Mouse (Mus musculus): ENCODE measurements around the gene Auts2. TPM values are rescaled to one million over a fixed set of nuclear protein-coding genes. Genes with fewer than 3 reads are reported as not detected.
A peak's percentile ranks its signal among the peaks of the same experiment; 100 is the strongest.

Gene Auts2
- total and polyA plus RNA-seq, 2 experiments from 2014 or later: 6.8 to 12.1 TPM

GRCm38 (mm10) chr5:132477533-132477932 is 65.6 kb downstream of the Auts2 start:
- Histone ChIP-seq H3K9ac (replicated peaks; ENCODE audit: low read depth, low read length) (no peak overlapping the region), H3K4me2 (ENCODE audit: low read depth, low read length) (no peak overlapping the region), H3K9me3 (replicated peaks; ENCODE audit: control insufficient read depth, low read length) (no peaks in the 10 kb centered on the region), H3K4me1 (ENCODE audit: control insufficient read depth, insufficient read depth) (0 out of 2 replicates have a peak, but pooled peaks cover 12% of the 10 kb centered on the region), H3K27ac (ENCODE audit: low read depth) (no peak overlapping the region), H3K27me3 (ENCODE audit: control insufficient read depth, insufficient read depth, low read length) (no peaks in the 10 kb centered on the region), H3K36me3 (replicated peaks; ENCODE audit: control insufficient read depth, insufficient read depth, low read length) (no peaks in the 10 kb centered on the region), H3K4me3 (ENCODE audit: low read depth, low read length) (no peak overlapping the region)
- WGBS: 73% methylated on average over 1 of the region's 1 CpGs
- DNase-seq (ENCODE audit: low spot score) (no peak), ATAC-seq (ENCODE audit: insufficient read depth, low read depth) (no peak)
- no peak for TF ChIP-seq EP300 (IDR thresholded peaks at IDR 0.05; ENCODE audit: low read depth)
- no peak for TF ChIP-seq CTCF (IDR thresholded peaks at IDR 0.05; ENCODE audit: low read depth)

- DNase-seq (ENCODE audit: low spot score) (no peak), ATAC-seq (ENCODE audit: insufficient read depth, low read depth) (no peak; the same call in 1 of the 2 replicates)
- H3K36me3 ChIP-seq (replicated peaks; ENCODE audit: control insufficient read depth, insufficient read depth, low read length): no peaks in the 10 kb centered on the region
- H3K4me1 ChIP-seq (ENCODE audit: control insufficient read depth, insufficient read depth): 0 out of 2 replicates have a peak, but pooled peaks cover 7% of the 10 kb centered on the region
- H3K9me3 ChIP-seq (replicated peaks; ENCODE audit: control insufficient read depth, low read length): no peaks in the 10 kb centered on the region
- H3K9ac ChIP-seq (replicated peaks; ENCODE audit: low read depth, low read length): no peak overlapping the region
- H3K27ac ChIP-seq (ENCODE audit: low read depth): peak overlapping the region; percentile 75
- no peaks in the 10 kb centered on the region for H3K27me3 ChIP-seq (ENCODE audit: control insufficient read depth, insufficient read depth, low read length)
- WGBS: 35% methylated on average over 5 of the region's 5 CpGs
- H3K4me2 ChIP-seq (ENCODE audit: low read depth, low read length): no peak overlapping the region; the same call in 1 of the 2 replicates
- H3K4me3 ChIP-seq (ENCODE audit: low read depth, low read length): no peak overlapping the region
- TF ChIP-seq EP300 (IDR thresholded peaks at IDR 0.05; ENCODE audit: low read depth) (no peak), CTCF (IDR thresholded peaks at IDR 0.05; ENCODE audit: low read depth) (no peak)
Observed at GRCm38 (mm10) chr5:132472905-132473321, 70.2 kb downstream of the Auts2 start.

GRCm38 (mm10) chr5:132472184-132472829 is 70.8 kb downstream of the Auts2 start:
- no peak for TF ChIP-seq EP300 (IDR thresholded peaks at IDR 0.05; ENCODE audit: low read depth)
- no peak for TF ChIP-seq CTCF (IDR thresholded peaks at IDR 0.05; ENCODE audit: low read depth)
- H3K9ac ChIP-seq (replicated peaks; ENCODE audit: low read depth, low read length): no peak overlapping the region
- DNase-seq (ENCODE audit: low spot score): peak; percentile 52
- no peaks in the 10 kb centered on the region for H3K9me3 ChIP-seq (replicated peaks; ENCODE audit: control insufficient read depth, low read length)
- peak overlapping the region; percentile 75 for H3K27ac ChIP-seq (ENCODE audit: low read depth)
- H3K4me1 ChIP-seq (ENCODE audit: control insufficient read depth, insufficient read depth): 0 out of 2 replicates have a peak, but pooled peaks cover 6% of the 10 kb centered on the region
- no peaks in the 10 kb centered on the region for H3K36me3 ChIP-seq (replicated peaks; ENCODE audit: control insufficient read depth, insufficient read depth, low read length)
- H3K4me3 ChIP-seq (ENCODE audit: low read depth, low read length): no peak overlapping the region
- peak; percentile 53; the same call in 1 of the 2 replicates for ATAC-seq (ENCODE audit: insufficient read depth, low read depth)
- 50% methylated on average over 5 of the region's 5 CpGs for WGBS
- no peaks in the 10 kb centered on the region for H3K27me3 ChIP-seq (ENCODE audit: control insufficient read depth, insufficient read depth, low read length)
- no peak overlapping the region for H3K4me2 ChIP-seq (ENCODE audit: low read depth, low read length)

GRCm38 (mm10) chr5:132467364-132467743 is 75.8 kb downstream of the Auts2 start:
- Histone ChIP-seq H3K9ac (replicated peaks; ENCODE audit: low read depth, low read length) (no peak overlapping the region), H3K4me1 (ENCODE audit: control insufficient read depth, insufficient read depth) (0 out of 2 replicates have a peak, but pooled peaks cover 4% of the 10 kb centered on the region), H3K4me3 (ENCODE audit: low read depth, low read length) (no peak overlapping the region), H3K36me3 (replicated peaks; ENCODE audit: control insufficient read depth, insufficient read depth, low read length) (no peaks in the 10 kb centered on the region), H3K27me3 (ENCODE audit: control insufficient read depth, insufficient read depth, low read length) (no peaks in the 10 kb centered on the region), H3K9me3 (replicated peaks; ENCODE audit: control insufficient read depth, low read length) (no peaks in the 10 kb centered on the region), H3K4me2 (ENCODE audit: low read depth, low read length) (no peak overlapping the region), H3K27ac (ENCODE audit: low read depth) (no peak overlapping the region)
- TF ChIP-seq CTCF (IDR thresholded peaks at IDR 0.05; ENCODE audit: low read depth) (no peak), EP300 (IDR thresholded peaks at IDR 0.05; ENCODE audit: low read depth) (no peak)
- WGBS: 88% methylated on average over 2 of the region's 2 CpGs
- ATAC-seq (ENCODE audit: insufficient read depth, low read depth) (no peak), DNase-seq (ENCODE audit: low spot score) (no peak)

GRCm38 (mm10) chr5:132466427-132467363 is 76.4 kb downstream of the Auts2 start:
- Histone ChIP-seq H3K4me1 (ENCODE audit: control insufficient read depth, insufficient read depth) (0 out of 2 replicates have a peak, but pooled peaks cover 4% of the 10 kb centered on the region), H3K27ac (ENCODE audit: low read depth) (no peak overlapping the region), H3K9ac (replicated peaks; ENCODE audit: low read depth, low read length) (no peak overlapping the region), H3K27me3 (ENCODE audit: control insufficient read depth, insufficient read depth, low read length) (no peaks in the 10 kb centered on the region), H3K36me3 (replicated peaks; ENCODE audit: control insufficient read depth, insufficient read depth, low read length) (no peaks in the 10 kb centered on the region), H3K4me3 (ENCODE audit: low read depth, low read length) (no peak overlapping the region), H3K4me2 (ENCODE audit: low read depth, low read length) (no peak overlapping the region), H3K9me3 (replicated peaks; ENCODE audit: control insufficient read depth, low read length) (no peaks in the 10 kb centered on the region)
- DNase-seq (ENCODE audit: low spot score) (no peak), ATAC-seq (ENCODE audit: insufficient read depth, low read depth) (no peak)
- TF ChIP-seq CTCF (IDR thresholded peaks at IDR 0.05; ENCODE audit: low read depth) (no peak), EP300 (IDR thresholded peaks at IDR 0.05; ENCODE audit: low read depth) (no peak)
- WGBS: 59% methylated on average over 16 of the region's 16 CpGs
